Mouse (Mus musculus) adrenal gland, adult 18-20 months (tissue): ENCODE results near the gene Bcl10. TPM values are rescaled to one million over a fixed set of nuclear protein-coding genes. Genes with fewer than 3 reads are reported as not detected.
"Not testable (repeated sequence)": the region's sequence is repeated elsewhere in the genome, so short reads cannot be mapped to it uniquely, and the experiment has no call there.

Experiments
- DNase-seq, 2 experiments: peaks; one replicate each; pipeline ENCODE4 v3.0.0; 2021 to 2022; ENCODE audit warnings: low spot score in 2 of 2
- total RNA-seq, 2 experiments: library from RNA; stranded (reverse); gene quantifications; 1 replicate in 1 of 2; 2 replicates in 1 of 2; pipeline ENCODE4 v1.2.3; 2021

Bcl10 gene
- total RNA-seq, 2 experiments from 2014 or later, result 22.3 to 24.9 TPM

DNA sequence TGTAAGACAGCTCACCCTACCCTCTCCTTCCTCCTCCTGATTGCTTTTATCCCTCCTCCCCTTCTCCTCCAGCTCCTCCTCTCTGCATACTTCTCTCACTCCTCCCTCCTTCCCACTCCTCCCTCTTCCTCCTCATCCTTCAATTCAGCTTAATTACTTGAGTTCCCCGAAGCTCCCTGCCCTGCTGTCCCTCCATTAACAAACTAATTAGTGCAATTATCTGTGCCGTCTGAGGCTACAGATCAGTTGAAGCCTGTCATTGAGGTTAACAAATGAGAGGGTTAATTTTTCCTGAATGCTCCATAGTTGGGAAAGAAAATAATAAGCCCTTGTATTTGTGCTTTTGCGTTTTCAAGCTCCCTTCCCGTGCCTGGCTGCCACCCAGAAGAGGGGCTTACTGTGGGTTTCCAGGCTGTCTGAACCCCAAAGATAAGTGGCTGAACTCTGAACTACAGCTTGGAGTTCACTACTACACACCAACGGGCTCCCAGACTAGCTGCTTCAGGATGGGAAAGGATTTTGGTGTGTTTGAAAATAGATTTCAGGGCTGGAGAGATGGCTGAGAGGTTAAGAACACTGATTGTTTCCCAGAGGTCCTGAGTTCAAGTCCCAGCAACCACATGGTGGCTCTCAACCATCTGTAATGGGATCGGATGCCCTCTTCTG, 25.1 kb downstream of the Bcl10 start:
- DNase-seq, result no peak

DNA sequence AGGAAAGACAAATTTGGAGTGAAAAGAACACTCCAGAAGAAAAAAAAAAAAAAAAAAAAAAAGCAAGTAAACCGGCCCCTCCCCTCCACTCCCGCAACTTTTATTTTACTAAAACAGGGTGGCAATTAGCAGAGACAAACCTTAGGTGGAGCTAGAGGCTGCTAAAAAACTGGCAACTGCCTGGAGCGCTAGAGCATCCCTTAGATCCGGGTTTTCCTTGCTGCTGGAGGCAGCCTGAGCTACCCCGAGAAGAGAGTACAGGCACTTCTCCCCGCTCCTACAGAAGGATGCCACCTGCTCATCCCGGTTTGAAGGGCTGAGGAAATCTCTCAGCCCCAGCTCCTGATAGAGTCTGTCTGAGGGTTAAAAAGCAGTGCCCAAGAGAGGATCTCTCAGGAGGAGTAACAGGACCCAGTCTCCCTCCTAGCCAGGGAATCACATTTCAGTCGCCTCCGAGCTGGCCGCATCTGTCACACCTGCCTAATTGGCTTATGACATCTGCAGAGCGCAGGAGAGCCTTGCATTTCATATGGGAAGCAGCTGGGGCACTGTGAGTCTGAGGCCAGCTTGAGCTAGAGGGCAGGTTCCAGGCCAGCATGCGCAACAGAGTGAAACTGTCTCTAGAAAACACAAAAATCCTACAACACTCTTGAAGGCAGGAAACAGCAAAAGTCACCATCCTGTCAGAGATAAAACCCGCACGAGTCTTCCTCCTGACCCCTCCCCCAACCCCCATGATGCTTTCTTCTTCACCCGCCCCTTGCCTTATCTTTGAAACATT, 27.6 kb downstream of the Bcl10 start:
- DNase-seq, result no peak

DNA sequence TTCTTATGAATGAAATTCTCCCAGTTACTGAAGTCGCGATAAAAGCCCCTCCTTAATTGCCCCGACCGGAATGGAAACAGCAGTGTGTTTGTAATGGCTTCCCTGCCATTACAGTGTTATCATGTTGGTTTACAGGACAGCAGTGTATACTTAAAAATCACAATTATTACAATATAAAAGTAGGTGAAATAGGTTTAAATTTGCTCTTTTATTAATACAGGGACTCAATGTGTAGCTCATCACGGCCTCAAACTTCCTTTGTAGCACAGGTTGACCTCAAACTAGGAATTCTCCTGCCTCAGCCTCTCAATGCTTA, 28.2 kb downstream of the Bcl10 start:
- DNase-seq, result no peak

DNA sequence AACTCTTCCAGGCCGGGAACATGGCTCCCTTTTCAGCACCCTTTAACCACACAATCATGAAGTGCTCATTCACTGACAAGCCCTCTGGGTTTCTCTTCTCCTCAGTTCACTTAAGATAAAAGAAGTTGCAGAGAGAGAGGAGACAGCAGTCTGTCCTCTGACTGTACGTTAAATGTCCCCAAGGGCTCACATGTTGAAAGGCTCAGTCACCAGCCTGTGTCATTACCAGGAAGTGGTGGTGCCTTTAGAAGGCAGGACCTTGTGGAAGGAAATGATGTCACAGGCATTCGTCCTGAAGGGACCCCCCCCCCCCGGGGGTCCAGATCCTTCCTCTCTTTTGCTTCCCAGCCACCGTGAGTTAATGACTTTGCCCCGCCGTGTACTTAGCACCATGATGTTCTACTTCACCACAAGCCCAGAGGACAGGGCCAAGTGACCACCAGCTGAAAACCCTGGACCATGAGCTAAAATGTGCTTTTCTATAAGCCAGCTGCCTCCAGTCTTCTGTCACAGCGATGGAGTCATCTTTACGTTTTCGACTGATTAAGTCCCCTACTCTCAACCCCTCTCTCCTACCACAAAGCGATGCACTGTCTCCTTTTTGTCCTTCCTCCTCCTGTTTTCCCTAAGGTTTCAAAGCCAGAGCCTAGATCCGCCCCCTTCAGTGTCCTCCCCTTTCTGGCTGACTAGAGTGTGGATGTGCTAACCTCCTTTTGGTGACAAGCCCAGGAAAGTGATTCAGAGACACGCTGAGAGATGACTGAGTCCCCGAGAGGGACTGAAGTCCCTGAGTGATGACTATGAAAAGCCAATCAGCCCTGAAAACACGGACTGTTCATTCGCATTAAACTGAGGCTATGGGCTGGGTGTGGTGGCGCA, 28.9 kb downstream of the Bcl10 start:
- DNase-seq, result no peak

DNA sequence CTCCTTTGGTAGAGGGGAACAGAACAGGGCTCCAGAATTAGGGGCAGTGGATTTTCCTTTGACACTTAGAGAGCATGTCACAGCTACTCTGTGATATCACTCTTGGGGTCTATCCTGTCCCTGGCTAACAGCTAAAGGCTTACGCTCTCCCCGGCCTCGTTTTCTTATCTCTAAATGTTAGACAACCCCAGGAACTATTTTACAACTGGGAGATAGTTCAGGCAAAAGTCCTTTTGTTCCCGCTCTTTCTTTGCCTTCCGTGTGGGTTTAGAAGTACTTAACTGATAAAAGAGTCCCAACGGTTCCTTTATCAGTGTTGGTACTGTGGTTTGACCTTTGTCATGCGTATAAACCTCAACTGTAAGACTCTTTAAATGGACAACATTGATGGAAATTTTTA, 30.3 kb downstream of the Bcl10 start:
- no peak for DNase-seq

DNA sequence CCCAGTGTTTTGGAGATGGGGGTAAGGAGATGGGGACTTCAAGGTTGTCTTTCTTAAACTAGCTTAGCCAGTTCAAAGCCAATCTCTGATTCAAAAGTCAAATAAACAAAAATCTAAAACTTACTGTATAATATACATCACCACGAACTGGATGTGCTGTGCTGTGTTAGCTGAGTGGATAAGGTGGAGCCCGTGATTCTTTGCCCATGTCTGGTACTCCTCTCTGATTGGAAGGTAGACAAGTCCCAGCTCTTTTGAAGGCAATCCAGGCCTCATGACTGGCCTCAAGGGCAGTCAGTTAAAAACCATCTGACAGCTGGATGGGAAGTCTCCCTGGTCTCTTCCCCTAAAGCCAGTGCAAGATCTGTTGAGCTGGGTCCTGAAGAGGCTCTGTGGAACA, 30.8 kb downstream of the Bcl10 start:
- no peak for DNase-seq

DNA sequence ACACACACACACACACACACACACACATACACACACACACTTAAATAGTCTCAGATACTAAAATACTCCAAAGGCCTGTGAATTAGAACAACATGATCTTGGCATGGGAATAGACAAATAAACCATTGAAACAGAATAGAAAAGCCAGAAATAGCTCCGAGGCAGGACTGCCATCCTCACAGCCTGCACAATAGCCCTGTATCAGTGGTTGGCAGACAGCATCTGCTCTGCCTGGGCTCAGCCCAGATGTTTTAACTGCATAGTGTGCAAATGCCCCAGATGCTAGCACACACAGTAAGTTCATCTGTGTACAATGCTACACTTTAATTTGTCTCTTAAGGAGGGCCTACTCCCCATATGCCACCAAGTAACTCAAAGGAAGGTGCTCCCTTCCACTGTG, 37.2 kb downstream of the Bcl10 start:
- DNase-seq, result no peak

DNA sequence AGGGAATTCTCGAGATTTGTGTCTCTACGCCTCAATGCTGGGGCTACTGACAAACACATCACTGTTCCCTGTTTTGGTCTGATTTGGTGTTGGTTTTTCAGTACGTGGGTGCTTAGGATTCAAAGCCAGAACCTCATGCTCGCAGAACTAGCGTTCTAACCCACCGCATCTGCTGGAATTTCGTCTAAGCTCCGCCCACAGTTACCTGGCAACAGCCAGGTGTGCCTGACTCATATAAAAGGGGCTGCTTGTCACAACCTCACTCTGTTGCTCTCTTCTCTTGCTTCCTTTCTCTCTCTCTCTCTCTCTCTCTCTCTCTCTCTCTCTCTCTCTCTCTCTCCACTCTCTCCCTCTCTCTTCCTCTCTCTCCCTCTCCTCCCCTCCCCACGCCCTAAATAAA, 39.8 kb downstream of the Bcl10 start:
- DNase-seq, result no peak

DNA sequence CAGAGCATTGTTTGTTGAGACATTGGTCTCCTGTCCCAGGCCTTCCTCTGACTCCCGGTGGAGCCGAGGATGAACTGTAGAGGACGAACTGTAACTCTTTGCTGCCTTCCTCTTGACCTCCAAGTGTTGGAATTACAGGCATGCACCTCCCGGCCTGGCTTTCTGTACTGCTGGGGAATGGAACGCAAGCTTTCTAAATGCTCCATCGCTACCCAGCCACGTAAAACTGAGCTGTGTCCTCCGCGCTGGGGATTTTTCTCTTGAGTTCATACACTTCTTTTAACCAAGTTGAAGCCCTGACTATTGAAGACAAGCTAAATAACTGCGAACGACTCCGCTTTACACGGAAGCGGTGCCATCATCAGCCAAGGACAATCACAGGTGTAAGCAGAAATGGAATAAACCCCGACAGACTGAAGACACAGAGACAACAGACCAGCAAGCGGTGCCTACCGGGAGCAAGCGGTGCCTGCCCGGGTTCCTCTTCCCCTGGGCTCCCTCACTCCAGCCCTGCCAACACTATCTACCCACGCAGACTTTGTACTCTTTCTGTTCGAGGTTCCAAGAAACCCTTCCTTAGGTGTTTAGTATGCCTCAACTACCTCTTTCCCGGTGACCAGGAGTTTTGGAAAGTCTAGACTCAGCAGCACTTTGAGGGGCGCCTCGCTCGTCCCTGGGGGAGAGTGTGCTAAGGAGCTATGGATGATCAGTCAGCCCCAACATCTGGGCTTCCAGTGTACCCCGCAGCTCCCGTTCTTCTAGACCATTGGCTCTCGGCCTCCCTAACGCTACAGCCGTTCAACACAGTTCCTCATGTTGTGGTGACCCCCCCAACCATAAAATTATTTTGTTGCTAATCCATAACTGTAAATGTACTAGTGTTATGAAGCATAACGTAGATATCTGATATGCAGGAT, 40.8 kb downstream of the Bcl10 start:
- no peak for DNase-seq

DNA sequence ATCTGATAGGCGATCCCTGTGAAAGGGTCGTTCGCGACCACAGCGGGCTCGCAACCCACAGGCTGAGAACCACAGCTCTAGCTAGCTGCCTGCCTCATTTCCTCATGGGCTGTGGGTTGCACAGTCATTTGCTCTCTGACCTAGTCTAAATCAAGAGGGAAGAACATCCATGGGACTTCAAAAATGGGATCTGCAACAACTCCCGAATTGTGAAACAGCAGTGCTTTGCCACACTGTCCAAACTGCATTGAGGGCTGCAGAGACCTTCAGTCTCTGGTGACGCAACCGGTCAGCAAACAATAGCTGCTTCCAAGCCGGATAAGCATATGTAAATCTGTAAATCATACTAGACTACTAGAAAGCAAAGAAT, 41.4 kb downstream of the Bcl10 start:
- DNase-seq, result no peak

DNA sequence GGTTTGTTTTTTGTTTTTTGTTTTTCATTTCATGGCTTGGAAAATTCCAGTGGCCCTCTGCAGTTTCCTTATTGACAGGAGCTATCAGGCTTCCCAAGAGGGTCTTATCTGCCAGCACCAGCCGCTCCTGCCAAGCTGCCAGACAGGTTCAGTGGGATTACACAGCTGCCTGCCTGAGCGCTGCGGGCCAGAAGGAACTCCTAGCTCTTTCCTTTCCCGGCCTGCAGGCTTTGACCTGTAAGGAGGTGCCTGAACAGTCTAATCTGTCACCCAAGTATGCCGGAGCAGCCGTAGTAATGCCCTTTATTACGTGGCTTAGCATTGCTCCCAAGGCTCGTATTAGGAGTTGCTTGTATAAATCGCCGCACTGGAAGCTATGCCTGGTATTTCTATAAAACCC, 41.9 kb downstream of the Bcl10 start:
- DNase-seq, result no peak

DNA sequence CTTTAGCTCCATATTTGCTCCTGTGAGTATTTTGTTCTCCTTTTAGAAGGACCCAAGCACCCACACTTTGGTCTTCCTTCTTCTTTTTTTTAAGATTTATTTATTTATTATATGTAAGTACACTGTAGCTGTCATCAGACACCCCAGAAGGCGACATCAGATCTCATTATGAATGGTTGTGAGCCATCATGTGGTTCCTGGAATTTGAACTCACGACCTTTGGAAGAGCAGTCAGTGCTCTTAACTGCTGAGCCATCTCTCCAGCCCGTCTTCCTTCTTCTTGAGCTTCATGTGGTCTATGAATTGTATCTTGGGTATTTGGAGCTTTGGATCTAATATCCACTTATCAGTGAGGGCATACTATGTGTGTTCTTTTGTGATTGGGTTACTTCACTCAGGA, 43.0 kb downstream of the Bcl10 start:
- not testable (repeated sequence) for DNase-seq

DNA sequence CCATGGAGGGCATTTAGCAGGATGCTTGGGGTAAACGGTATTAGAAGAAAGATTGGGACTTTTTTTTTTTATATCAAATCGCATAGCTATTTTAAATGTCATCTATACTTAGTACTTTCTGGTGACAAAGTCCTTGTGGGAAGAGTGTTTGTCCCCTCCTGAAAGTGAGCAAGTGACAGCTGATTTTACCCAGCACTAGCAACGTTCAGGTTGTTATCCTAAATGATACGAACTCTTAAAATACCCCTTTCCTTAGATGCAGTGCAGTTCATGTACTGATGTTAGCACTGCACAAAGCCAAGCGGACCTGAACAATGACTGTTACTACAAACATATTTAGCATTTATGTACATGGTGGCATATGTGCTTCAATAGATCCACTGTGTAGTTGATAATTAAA, 44.2 kb downstream of the Bcl10 start:
- no peak for DNase-seq

DNA sequence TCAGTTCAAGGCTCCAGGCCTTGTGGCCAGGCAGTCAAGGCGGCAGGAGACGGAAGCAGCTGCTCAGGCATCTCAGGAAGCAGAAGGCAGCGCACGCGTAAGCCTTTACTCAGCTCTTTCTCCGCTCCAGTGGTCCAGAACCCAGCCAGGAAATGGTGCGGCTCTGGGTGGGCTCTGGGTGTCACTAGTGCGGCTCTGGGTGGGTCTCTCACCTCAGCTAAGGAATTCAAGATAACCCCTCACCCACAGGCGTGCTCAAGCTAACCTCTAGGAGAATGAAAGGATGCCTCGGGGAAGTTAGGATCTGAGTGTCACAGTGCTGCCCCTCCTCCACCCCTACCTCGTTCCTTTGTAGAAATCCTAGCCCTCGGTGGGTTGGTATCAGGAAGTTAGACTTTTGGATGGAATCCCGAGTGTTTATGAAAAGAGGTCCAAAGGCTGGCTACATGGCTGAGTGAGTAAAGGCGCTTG, 46.5 kb downstream of the Bcl10 start:
- no peak for DNase-seq

DNA sequence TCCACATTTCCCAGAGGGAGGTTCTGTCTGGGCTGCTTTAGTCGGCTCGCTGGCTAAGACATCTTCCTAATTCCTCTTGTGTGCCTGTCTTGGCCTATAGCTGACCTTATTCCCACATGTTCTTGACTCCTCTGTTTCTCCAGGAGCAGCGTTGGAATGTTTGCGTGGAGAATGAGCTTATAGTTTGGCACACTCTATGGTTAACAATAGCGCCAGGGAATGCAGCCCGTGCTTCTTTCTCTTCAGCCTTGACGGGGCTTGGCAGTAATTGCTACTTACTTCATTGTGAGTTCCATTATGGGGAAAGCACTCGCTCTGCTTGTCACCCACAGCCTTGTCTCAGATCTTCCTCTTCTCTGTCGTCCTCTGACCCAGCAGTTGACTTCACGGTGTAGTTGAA, 48.9 kb downstream of the Bcl10 start:
- DNase-seq, result no peak

DNA sequence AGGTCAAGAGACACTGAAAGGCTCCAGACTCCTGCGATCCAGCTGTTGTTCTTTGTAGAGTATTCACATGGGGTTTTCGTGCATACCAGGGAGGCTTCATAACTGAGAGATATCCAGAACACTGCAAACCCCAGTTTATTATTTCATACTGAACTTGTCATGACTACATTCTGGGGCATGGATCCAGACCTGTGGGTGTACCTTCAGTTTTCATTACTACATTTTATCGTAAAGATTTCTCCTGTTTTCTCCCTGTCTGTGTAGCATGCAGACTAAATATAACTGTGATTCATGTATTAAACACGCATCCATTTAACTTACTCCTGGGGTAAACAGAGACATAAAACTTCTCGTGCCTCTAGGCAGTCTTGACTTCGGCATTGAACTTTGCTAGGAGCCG, 52.4 kb downstream of the Bcl10 start:
- DNase-seq, result no peak

Other genes starting within 250 kb of the Bcl10 start
- gene Ddah1, start 164.1 kb upstream of the Bcl10 start, total RNA-seq, result 1 to 10 TPM; 2.4 to 3.5 TPM
- gene 2410004B18Rik, start 15.2 kb downstream of the Bcl10 start, total RNA-seq, result 10 to 100 TPM; 21.2 to 23.1 TPM
- 1 to 10 TPM; 4.4 to 5.1 TPM for gene Syde2, start 65.1 kb downstream of the Bcl10 start, total RNA-seq
- gene Wdr63, start 185.3 kb downstream of the Bcl10 start, total RNA-seq, result not detected
- gene Mcoln3, start 194.6 kb downstream of the Bcl10 start, total RNA-seq, result not detected
- under 1 TPM in 1 of 2 experiments, not detected in 1; 0.35 TPM for gene Mcoln2, start 227.0 kb downstream of the Bcl10 start, total RNA-seq